Mouse (Mus musculus): ENCODE results near the gene Mroh8.
"Not testable (repeated sequence)": the region's sequence is repeated elsewhere in the genome, so short reads cannot be mapped to it uniquely, and the experiment has no call there.

Gene Mroh8

GRCm38 (mm10) chr2:157198405-157198804, 80.9 kb downstream of the Mroh8 start:
- DNase-seq (ENCODE audit: extremely low spot score), result not testable (repeated sequence)

- no peak for DNase-seq (ENCODE audit: extremely low spot score)
Observed at GRCm38 (mm10) chr2:157190651-157191050, 88.7 kb downstream of the Mroh8 start.

- no peak for DNase-seq (ENCODE audit: extremely low spot score)
Observed at GRCm38 (mm10) chr2:157187223-157187622, 92.1 kb downstream of the Mroh8 start.

GRCm38 (mm10) chr2:157186504-157186903, 92.8 kb downstream of the Mroh8 start:
- DNase-seq (ENCODE audit: extremely low spot score), result no peak

- DNase-seq (ENCODE audit: extremely low spot score), result no peak
Observed at GRCm38 (mm10) chr2:157185022-157185660, 94.2 kb downstream of the Mroh8 start.

GRCm38 (mm10) chr2:157178167-157178566, 101.2 kb downstream of the Mroh8 start:
- DNase-seq (ENCODE audit: extremely low spot score), result no peak

- no peak for DNase-seq (ENCODE audit: extremely low spot score)
Observed at GRCm38 (mm10) chr2:157176248-157176647, 103.1 kb downstream of the Mroh8 start.

GRCm38 (mm10) chr2:157174416-157174815, 104.9 kb downstream of the Mroh8 start:
- DNase-seq (ENCODE audit: extremely low spot score), result no peak

GRCm38 (mm10) chr2:157173555-157173954, 105.8 kb downstream of the Mroh8 start:
- DNase-seq (ENCODE audit: extremely low spot score), result no peak

- DNase-seq (ENCODE audit: extremely low spot score), result no peak
Observed at GRCm38 (mm10) chr2:157172984-157173383, 106.4 kb downstream of the Mroh8 start.

GRCm38 (mm10) chr2:157170626-157171025, 108.7 kb downstream of the Mroh8 start:
- DNase-seq (ENCODE audit: extremely low spot score), result peak; percentile 24

GRCm38 (mm10) chr2:157170166-157170565, 109.2 kb downstream of the Mroh8 start:
- DNase-seq (ENCODE audit: extremely low spot score), result peak; percentile 48

GRCm38 (mm10) chr2:157166371-157167080, 112.8 kb downstream of the Mroh8 start:
- DNase-seq (ENCODE audit: extremely low spot score), result no peak

- DNase-seq (ENCODE audit: extremely low spot score), result not testable (repeated sequence)
Observed at GRCm38 (mm10) chr2:157165312-157166224, 113.8 kb downstream of the Mroh8 start.

- no peak for DNase-seq (ENCODE audit: extremely low spot score)
Observed at GRCm38 (mm10) chr2:157164101-157164500, 115.2 kb downstream of the Mroh8 start.

All from embryo, embryonic 9.5 days (tissue).